Mouse (Mus musculus): ENCODE measurements around the gene Exoc3l.

Exoc3l gene

GRCm38 (mm10) chr8:105295895-105296573 is at the start of gene Exoc3l:
Gene Exoc3l, minus strand, starts transcription at chr8:105296101.
- no peak for DNase-seq (ENCODE audit: low read depth, low spot score)

GRCm38 (mm10) chr8:105345061-105345975 is 49.4 kb upstream of the Exoc3l start:
- no peak for DNase-seq (ENCODE audit: low read depth, low spot score)

GRCm38 (mm10) chr8:105343791-105344574 is 48.1 kb upstream of the Exoc3l start:
- no peak for DNase-seq (ENCODE audit: low read depth, low spot score)

GRCm38 (mm10) chr8:105342768-105343167 is 46.9 kb upstream of the Exoc3l start:
- DNase-seq (ENCODE audit: low read depth, low spot score): no peak

GRCm38 (mm10) chr8:105341399-105341798 is 45.5 kb upstream of the Exoc3l start:
- DNase-seq (ENCODE audit: low read depth, low spot score): no peak

- no peak for DNase-seq (ENCODE audit: low read depth, low spot score)
These were observed 44.2 kb upstream of the Exoc3l start for GRCm38 (mm10) chr8:105339886-105340635.

- no peak for DNase-seq (ENCODE audit: low read depth, low spot score)
These were observed 43.1 kb upstream of the Exoc3l start for GRCm38 (mm10) chr8:105338992-105339391.

GRCm38 (mm10) chr8:105336373-105337130 is 40.7 kb upstream of the Exoc3l start:
- DNase-seq (ENCODE audit: low read depth, low spot score): no peak

GRCm38 (mm10) chr8:105332523-105332922 is 36.6 kb upstream of the Exoc3l start:
- no peak for DNase-seq (ENCODE audit: low read depth, low spot score)

GRCm38 (mm10) chr8:105331931-105332330 is 36.0 kb upstream of the Exoc3l start:
- DNase-seq (ENCODE audit: low read depth, low spot score): no peak

GRCm38 (mm10) chr8:105331469-105331868 is 35.6 kb upstream of the Exoc3l start:
- DNase-seq (ENCODE audit: low read depth, low spot score): no peak

- no peak for DNase-seq (ENCODE audit: low read depth, low spot score)
These were observed 34.4 kb upstream of the Exoc3l start for GRCm38 (mm10) chr8:105330325-105330724.

- no peak for DNase-seq (ENCODE audit: low read depth, low spot score)
These were observed 31.1 kb upstream of the Exoc3l start for GRCm38 (mm10) chr8:105326968-105327367.

- DNase-seq (ENCODE audit: low read depth, low spot score): peak; percentile 84
These were observed 30.3 kb upstream of the Exoc3l start, which contains the start of the genes Lrrc29 and Tmem208 for GRCm38 (mm10) chr8:105326141-105326672. Gene Lrrc29, minus strand, starts transcription at chr8:105326278. Gene Tmem208, plus strand, starts transcription at chr8:105326354.

GRCm38 (mm10) chr8:105325641-105326093 is 29.8 kb upstream of the Exoc3l start:
- DNase-seq (ENCODE audit: low read depth, low spot score): no peak

- DNase-seq (ENCODE audit: low read depth, low spot score): no peak
These were observed 27.3 kb upstream of the Exoc3l start for GRCm38 (mm10) chr8:105323183-105323582.

- DNase-seq (ENCODE audit: low read depth, low spot score): no peak
These were observed 22.8 kb upstream of the Exoc3l start for GRCm38 (mm10) chr8:105318662-105319190.

GRCm38 (mm10) chr8:105317941-105318340 is 22.0 kb upstream of the Exoc3l start:
- DNase-seq (ENCODE audit: low read depth, low spot score): no peak

- no peak for DNase-seq (ENCODE audit: low read depth, low spot score)
These were observed 19.3 kb upstream of the Exoc3l start for GRCm38 (mm10) chr8:105315073-105315769.
